Mouse (Mus musculus): ENCODE measurements around the gene Ubc. TPM values are rescaled to one million over a fixed set of nuclear protein-coding genes. Genes with fewer than 3 reads are reported as not detected.

Gene Ubc
- total and polyA plus RNA-seq, 2 experiments, result 634 to 990 TPM

GRCm38 (mm10) chr5:125406322-125407016, 16.5 kb upstream of the Ubc start:
- Histone ChIP-seq H3K9ac (ENCODE audit: low read depth, low read length) (peak overlapping the region; percentile 58), H3K4me1 (ENCODE audit: control insufficient read depth, insufficient read depth, low read length) (peaks cover 15% of the 10 kb centered on the region), H3K27ac (replicated peaks; ENCODE audit: insufficient read depth, low read depth, low read length) (peak overlapping the region; percentile 46), H3K79me2 (ENCODE audit: control insufficient read depth, insufficient read depth, low read length) (no peaks in the 10 kb centered on the region), H3K36me3 (ENCODE audit: control insufficient read depth, insufficient read depth, low read length) (no peaks in the 10 kb centered on the region), H3K4me3 (ENCODE audit: insufficient read depth, low read depth, low read length) (peak overlapping the region; percentile 37), H3K27me3 (ENCODE audit: control insufficient read depth, insufficient read depth, low read length) (no peaks in the 10 kb centered on the region)
- DNase-seq (ENCODE audit: extremely low read depth, low read depth, low spot score), result peak; percentile 72
- no peak for TF ChIP-seq CTCF (IDR thresholded peaks at IDR 0.05; ENCODE audit: low read depth, low read length)
- 11% methylated on average over 20 of the region's 20 CpGs for WGBS

- no peaks in the 10 kb centered on the region for H3K79me2 ChIP-seq (ENCODE audit: control insufficient read depth, insufficient read depth, low read length)
- H3K36me3 ChIP-seq (ENCODE audit: control insufficient read depth, insufficient read depth, low read length), result no peaks in the 10 kb centered on the region
- TF ChIP-seq POLR2A (IDR thresholded peaks at IDR 0.05; ENCODE audit: extremely low read depth, insufficient read depth, low read length) (no peak), CTCF (IDR thresholded peaks at IDR 0.05; ENCODE audit: low read depth, low read length) (no peak)
- H3K4me1 ChIP-seq (ENCODE audit: control insufficient read depth, insufficient read depth, low read length), result peaks cover 15% of the 10 kb centered on the region
- H3K9ac ChIP-seq (ENCODE audit: low read depth, low read length), result peak overlapping the region; percentile 58
- peak; percentile 74 for DNase-seq (ENCODE audit: extremely low read depth, low read depth, low spot score)
- peak overlapping the region; percentile 49 for H3K4me3 ChIP-seq (ENCODE audit: insufficient read depth, low read depth, low read length)
- peak overlapping the region; percentile 77 for H3K27ac ChIP-seq (replicated peaks; ENCODE audit: insufficient read depth, low read depth, low read length)
- H3K27me3 ChIP-seq (ENCODE audit: control insufficient read depth, insufficient read depth, low read length), result no peaks in the 10 kb centered on the region
- under 1% methylated on average over 31 of the region's 31 CpGs for WGBS
Observed at GRCm38 (mm10) chr5:125405546-125406248, 15.7 kb upstream of the Ubc start.

- H3K27ac ChIP-seq (replicated peaks; ENCODE audit: insufficient read depth, low read depth, low read length), result peak overlapping the region; percentile 77
- WGBS, result under 1% methylated on average over 28 of the region's 28 CpGs
- peak; percentile 79 for DNase-seq (ENCODE audit: extremely low read depth, low read depth, low spot score)
- peak overlapping the region; percentile 56 for H3K9ac ChIP-seq (ENCODE audit: low read depth, low read length)
- peak overlapping the region; percentile 49 for H3K4me3 ChIP-seq (ENCODE audit: insufficient read depth, low read depth, low read length)
- H3K27me3 ChIP-seq (ENCODE audit: control insufficient read depth, insufficient read depth, low read length), result no peaks in the 10 kb centered on the region
- TF ChIP-seq POLR2A (IDR thresholded peaks at IDR 0.05; ENCODE audit: extremely low read depth, insufficient read depth, low read length), result no peak
- no peak for TF ChIP-seq CTCF (IDR thresholded peaks at IDR 0.05; ENCODE audit: low read depth, low read length)
- peaks cover 15% of the 10 kb centered on the region for H3K4me1 ChIP-seq (ENCODE audit: control insufficient read depth, insufficient read depth, low read length)
- H3K79me2 ChIP-seq (ENCODE audit: control insufficient read depth, insufficient read depth, low read length), result no peaks in the 10 kb centered on the region
- H3K36me3 ChIP-seq (ENCODE audit: control insufficient read depth, insufficient read depth, low read length), result no peaks in the 10 kb centered on the region
Observed at GRCm38 (mm10) chr5:125404903-125405545, 15.0 kb upstream of the Ubc start.

- WGBS, result 9% methylated on average over 7 of the region's 7 CpGs
- H3K4me1 ChIP-seq (ENCODE audit: control insufficient read depth, insufficient read depth, low read length), result peaks cover 14% of the 10 kb centered on the region
- DNase-seq (ENCODE audit: extremely low read depth, low read depth, low spot score), result no peak
- H3K79me2 ChIP-seq (ENCODE audit: control insufficient read depth, insufficient read depth, low read length), result no peaks in the 10 kb centered on the region
- H3K27me3 ChIP-seq (ENCODE audit: control insufficient read depth, insufficient read depth, low read length), result no peaks in the 10 kb centered on the region
- peak overlapping the region; percentile 56 for H3K9ac ChIP-seq (ENCODE audit: low read depth, low read length)
- peak overlapping the region; percentile 49 for H3K4me3 ChIP-seq (ENCODE audit: insufficient read depth, low read depth, low read length)
- no peak for TF ChIP-seq CTCF (IDR thresholded peaks at IDR 0.05; ENCODE audit: low read depth, low read length)
- no peak for TF ChIP-seq POLR2A (IDR thresholded peaks at IDR 0.05; ENCODE audit: extremely low read depth, insufficient read depth, low read length)
- H3K27ac ChIP-seq (replicated peaks; ENCODE audit: insufficient read depth, low read depth, low read length), result peak overlapping the region; percentile 77
- no peaks in the 10 kb centered on the region for H3K36me3 ChIP-seq (ENCODE audit: control insufficient read depth, insufficient read depth, low read length)
Observed at GRCm38 (mm10) chr5:125404536-125404902, 14.5 kb upstream of the Ubc start.

GRCm38 (mm10) chr5:125403481-125404465, 13.8 kb upstream of the Ubc start:
- H3K4me1 ChIP-seq (ENCODE audit: control insufficient read depth, insufficient read depth, low read length), result peaks cover 14% of the 10 kb centered on the region
- TF ChIP-seq POLR2A (IDR thresholded peaks at IDR 0.05; ENCODE audit: extremely low read depth, insufficient read depth, low read length) (no peak), CTCF (IDR thresholded peaks at IDR 0.05; ENCODE audit: low read depth, low read length) (no peak)
- peak; percentile 83 for DNase-seq (ENCODE audit: extremely low read depth, low read depth, low spot score)
- 17% methylated on average over 31 of the region's 31 CpGs for WGBS
- peak overlapping the region; percentile 97 for H3K27ac ChIP-seq (replicated peaks; ENCODE audit: insufficient read depth, low read depth, low read length)
- H3K36me3 ChIP-seq (ENCODE audit: control insufficient read depth, insufficient read depth, low read length), result no peaks in the 10 kb centered on the region
- no peaks in the 10 kb centered on the region for H3K27me3 ChIP-seq (ENCODE audit: control insufficient read depth, insufficient read depth, low read length)
- peak overlapping the region; percentile 19 for H3K9ac ChIP-seq (ENCODE audit: low read depth, low read length)
- peak overlapping the region; percentile 34 for H3K4me3 ChIP-seq (ENCODE audit: insufficient read depth, low read depth, low read length)
- H3K79me2 ChIP-seq (ENCODE audit: control insufficient read depth, insufficient read depth, low read length), result no peaks in the 10 kb centered on the region

Data from liver, adult 2 months (tissue).